ENCODE assay signal across 7 mouse cellular contexts in genomic region chr7:35584068-35584785, GRCm38 (mm10). TPM values are rescaled to one million over a fixed set of nuclear protein-coding genes. Genes with fewer than 3 reads are reported as not detected.
DNase-seq lines count a peak whose midpoint lies in the region; ATAC-seq and TF ChIP-seq lines count a peak whose summit lies in the region.

No protein-coding gene starts in this region.

- H3K36me3 ChIP-seq in lung, postnatal 0 days (ENCODE audit: insufficient read depth, low read length), result no peaks in the 10 kb centered on the region
- no peaks in the 10 kb centered on the region for H3K36me3 ChIP-seq in forebrain, embryonic 14.5 days (ENCODE audit: control insufficient read depth, insufficient read depth, low read length)
- no peaks in the 10 kb centered on the region for H3K36me3 ChIP-seq in limb, embryonic 14.5 days (ENCODE audit: control insufficient read depth, insufficient read depth, low read length)
- H3K36me3 ChIP-seq in stomach, embryonic 15.5 days, result no peaks in the 10 kb centered on the region

- no peak for DNase-seq in lung, postnatal 0 days (ENCODE audit: low spot score)
- DNase-seq in lung, postnatal 36 days, result no peak
- no peak for DNase-seq in forebrain, embryonic 14.5 days (ENCODE audit: low spot score)
- DNase-seq in limb, embryonic 14.5 days (ENCODE audit: low spot score), result no peak
- no peak for DNase-seq in urinary bladder, postnatal 10 days (ENCODE audit: low spot score)
- no peak for DNase-seq in kidney, adult 11 months

- H3K9me3 ChIP-seq in lung, postnatal 0 days (ENCODE audit: low read length), result no peaks in the 10 kb centered on the region
- H3K9me3 ChIP-seq in forebrain, embryonic 14.5 days (replicated peaks; ENCODE audit: control insufficient read depth, low read length), result no peaks in the 10 kb centered on the region
- H3K9me3 ChIP-seq in limb, embryonic 14.5 days (ENCODE audit: control insufficient read depth, low read length), result no peaks in the 10 kb centered on the region
- H3K9me3 ChIP-seq in stomach, embryonic 15.5 days, result no peaks in the 10 kb centered on the region

- TF ChIP-seq EP300 in lung, postnatal 0 days (IDR thresholded peaks at IDR 0.05), result no peak

- peak overlapping the region; percentile 91 for H3K4me3 ChIP-seq in lung, postnatal 0 days (ENCODE audit: low read depth, low read length)
- H3K4me3 ChIP-seq in forebrain, embryonic 14.5 days (ENCODE audit: low read depth, low read length), result peak overlapping the region; percentile 77
- peak overlapping the region; percentile 90 for H3K4me3 ChIP-seq in limb, embryonic 14.5 days (replicated peaks; ENCODE audit: low read length)
- peak overlapping the region; percentile 84 for H3K4me3 ChIP-seq in stomach, embryonic 15.5 days (replicated peaks)

- no peak for TF ChIP-seq POLR2A in limb, embryonic 14.5 days (IDR thresholded peaks at IDR 0.05; ENCODE audit: borderline replicate concordance, extremely low read depth, insufficient read depth, insufficient read length)

- H3K4me2 ChIP-seq in lung, postnatal 0 days (replicated peaks; ENCODE audit: low read depth, low read length), result peak overlapping the region; percentile 95
- peak overlapping the region; percentile 99 for H3K4me2 ChIP-seq in forebrain, embryonic 14.5 days (ENCODE audit: low read length)
- H3K4me2 ChIP-seq in limb, embryonic 14.5 days (replicated peaks; ENCODE audit: low read depth, low read length, severe bottlenecking), result peak overlapping the region; percentile 100
- peak overlapping the region; percentile 100 for H3K4me2 ChIP-seq in stomach, embryonic 15.5 days

- no peak for ATAC-seq in lung, postnatal 0 days
- ATAC-seq in forebrain, embryonic 14.5 days, result no peak
- ATAC-seq in limb, embryonic 14.5 days (ENCODE audit: low FRiP score, low read depth), result no peak
- no peak for ATAC-seq in stomach, embryonic 15.5 days (ENCODE audit: insufficient read depth, low FRiP score, low read depth)

- 7% methylated on average over 36 of the region's 36 CpGs for WGBS in lung, postnatal 0 days
- 3% methylated on average over 36 of the region's 36 CpGs for WGBS in forebrain, embryonic 14.5 days
- 4% methylated on average over 36 of the region's 36 CpGs for WGBS in limb, embryonic 14.5 days
- WGBS in stomach, embryonic 15.5 days, result 5% methylated on average over 36 of the region's 36 CpGs

- TF ChIP-seq CTCF in lung, postnatal 0 days (IDR thresholded peaks at IDR 0.05), result no peak

- H3K4me1 ChIP-seq in lung, postnatal 0 days (ENCODE audit: insufficient read depth, low read depth, low read length), result peaks cover 8% of the 10 kb centered on the region; the same call in 1 of the 2 replicates
- peaks cover 9% of the 10 kb centered on the region for H3K4me1 ChIP-seq in forebrain, embryonic 14.5 days (ENCODE audit: control insufficient read depth, insufficient read depth, low read length)
- peaks cover 26% of the 10 kb centered on the region for H3K4me1 ChIP-seq in limb, embryonic 14.5 days (ENCODE audit: control insufficient read depth, insufficient read depth, low read length)
- H3K4me1 ChIP-seq in stomach, embryonic 15.5 days, result peaks cover 28% of the 10 kb centered on the region

- H3K27me3 ChIP-seq in lung, postnatal 0 days (replicated peaks; ENCODE audit: insufficient read depth, low read length), result peaks cover 19% of the 10 kb centered on the region
- peaks cover 29% of the 10 kb centered on the region for H3K27me3 ChIP-seq in forebrain, embryonic 14.5 days (replicated peaks; ENCODE audit: control insufficient read depth, insufficient read depth, low read length)
- H3K27me3 ChIP-seq in limb, embryonic 14.5 days (ENCODE audit: control insufficient read depth, insufficient read depth, low read length), result peaks cover 35% of the 10 kb centered on the region
- peaks cover 21% of the 10 kb centered on the region for H3K27me3 ChIP-seq in stomach, embryonic 15.5 days (replicated peaks)

- no peak overlapping the region for H3K9ac ChIP-seq in lung, postnatal 0 days (replicated peaks; ENCODE audit: low read depth)
- peak overlapping the region; percentile 35 for H3K9ac ChIP-seq in forebrain, embryonic 14.5 days (ENCODE audit: low read length)
- peak overlapping the region; percentile 85 for H3K9ac ChIP-seq in limb, embryonic 14.5 days (ENCODE audit: low read depth, low read length, severe bottlenecking)
- H3K9ac ChIP-seq in stomach, embryonic 15.5 days, result no peak overlapping the region

- no peak overlapping the region for H3K27ac ChIP-seq in lung, postnatal 0 days (ENCODE audit: low read length)
- H3K27ac ChIP-seq in forebrain, embryonic 14.5 days (ENCODE audit: low read depth, low read length), result no peak overlapping the region
- H3K27ac ChIP-seq in limb, embryonic 14.5 days (replicated peaks; ENCODE audit: low read depth, low read length), result no peak overlapping the region
- no peak overlapping the region for H3K27ac ChIP-seq in stomach, embryonic 15.5 days

RNA-seq across cellular contexts. Expression of gene Rgs9bp, which starts 1.2 kb away (rescaled TPM):
- 0.02 and 0.04 TPM in 2 replicates for polyA plus RNA-seq in lung, postnatal 0 days (2015; fragmentation: Nextera tagmentation; extraction: Ambion mirVana)
- 0.08 and 0.12 TPM in 2 replicates for polyA plus RNA-seq in forebrain, embryonic 14.5 days (2014; fragmentation: Nextera tagmentation; extraction: Ambion mirVana)
- 1.4 and 1.5 TPM in 2 replicates for polyA plus RNA-seq in limb, embryonic 14.5 days (2012; rRNA removed)
- 0.99 and 1.1 TPM in 2 replicates for polyA plus RNA-seq in limb, embryonic 14.5 days (2014; fragmentation: Nextera tagmentation; extraction: Ambion mirVana)
- 0.08 and 0.14 TPM in 2 replicates for polyA plus RNA-seq in stomach, embryonic 15.5 days (2015; fragmentation: Nextera tagmentation; extraction: Ambion mirVana)

RNA-seq across cellular contexts. Expression of gene Ankrd27, which starts 1.8 kb away (rescaled TPM):
- polyA plus RNA-seq in lung, postnatal 0 days (2015; fragmentation: Nextera tagmentation; extraction: Ambion mirVana), result 12.7 and 16.7 TPM in 2 replicates
- polyA plus RNA-seq in forebrain, embryonic 14.5 days (2014; fragmentation: Nextera tagmentation; extraction: Ambion mirVana), result 21.8 and 26.3 TPM in 2 replicates
- 50.8 and 52.2 TPM in 2 replicates for polyA plus RNA-seq in limb, embryonic 14.5 days (2012; rRNA removed)
- polyA plus RNA-seq in limb, embryonic 14.5 days (2014; fragmentation: Nextera tagmentation; extraction: Ambion mirVana), result 45.8 and 47.6 TPM in 2 replicates
- 31.3 and 33.4 TPM in 2 replicates for polyA plus RNA-seq in stomach, embryonic 15.5 days (2015; fragmentation: Nextera tagmentation; extraction: Ambion mirVana)

RNA-seq across cellular contexts. Expression of gene Nudt19, which starts 28.1 kb away (rescaled TPM):
- 28.9 and 30.5 TPM in 2 replicates for polyA plus RNA-seq in lung, postnatal 0 days (2015; fragmentation: Nextera tagmentation; extraction: Ambion mirVana)
- 110 and 113 TPM in 2 replicates for polyA plus RNA-seq in forebrain, embryonic 14.5 days (2014; fragmentation: Nextera tagmentation; extraction: Ambion mirVana)
- 19.8 and 25.8 TPM in 2 replicates for polyA plus RNA-seq in limb, embryonic 14.5 days (2012; rRNA removed)
- 48.5 and 49.0 TPM in 2 replicates for polyA plus RNA-seq in limb, embryonic 14.5 days (2014; fragmentation: Nextera tagmentation; extraction: Ambion mirVana)
- 91.1 and 95.5 TPM in 2 replicates for polyA plus RNA-seq in stomach, embryonic 15.5 days (2015; fragmentation: Nextera tagmentation; extraction: Ambion mirVana)

RNA-seq across cellular contexts. Expression of gene Tdrd12, which starts 46.7 kb away (rescaled TPM):
- 0.12 TPM in 1 of 2 replicates, not detected in the other for polyA plus RNA-seq in lung, postnatal 0 days (2015; fragmentation: Nextera tagmentation; extraction: Ambion mirVana)
- polyA plus RNA-seq in forebrain, embryonic 14.5 days (2014; fragmentation: Nextera tagmentation; extraction: Ambion mirVana), result 0.50 and 0.78 TPM in 2 replicates
- polyA plus RNA-seq in limb, embryonic 14.5 days (2012; rRNA removed), result 0.14 and 0.63 TPM in 2 replicates
- 0.26 and 0.55 TPM in 2 replicates for polyA plus RNA-seq in limb, embryonic 14.5 days (2014; fragmentation: Nextera tagmentation; extraction: Ambion mirVana)
- 0.44 and 0.79 TPM in 2 replicates for polyA plus RNA-seq in stomach, embryonic 15.5 days (2015; fragmentation: Nextera tagmentation; extraction: Ambion mirVana)

Comparison
In these comparisons a context has a peak if more than half of its experiments do, and no peak if none do; other contexts are left out.
1. H3K9ac ChIP-seq: peak in forebrain, embryonic 14.5 days (single experiment) and limb, embryonic 14.5 days (single experiment); none in lung, postnatal 0 days (single experiment) and stomach, embryonic 15.5 days (single experiment).
2. Peak in every context shown above with its lines, with median percentiles within 50 percentile points of each other: H3K4me2 ChIP-seq and H3K4me3 ChIP-seq.